Mouse (Mus musculus): Measurements from ENCODE around the gene Gphb5. TPM values are rescaled to one million over a fixed set of nuclear protein-coding genes. Genes with fewer than 3 reads are reported as not detected.

The Gphb5 gene
- total RNA-seq, 2 experiments from 2014 or later = not detected

- intact Hi-C loops (cut with DNase I) = loop anchor here (5.0 kb wide), 1 partner anchor 106 kb away; no protein-coding TSS in a partner anchor
- DNase-seq = no peak
- Histone ChIP-seq H3K27ac (peak overlapping the region; percentile 81), H3K4me3 (no peak overlapping the region)
- no peak for TF ChIP-seq CTCF (IDR thresholded peaks at IDR 0.05)
These were observed 28.1 kb downstream of the Gphb5 start for GRCm38 (mm10) chr12:75388521-75388920.

GRCm38 (mm10) chr12:75387846-75388245, 28.7 kb downstream of the Gphb5 start:
- intact Hi-C loops (cut with DNase I) = loop anchor here (5.0 kb wide), 1 partner anchor 106 kb away; no protein-coding TSS in a partner anchor
- H3K27ac ChIP-seq = peak overlapping the region; percentile 81
- peak; percentile 48 for DNase-seq
- no peak for TF ChIP-seq CTCF (IDR thresholded peaks at IDR 0.05)
- peak overlapping the region; percentile 13; the same call in 1 of the 2 replicates for H3K4me3 ChIP-seq

- no peak overlapping the region for H3K4me3 ChIP-seq
- intact Hi-C loops (cut with DNase I) = loop anchor here (5.0 kb wide), 1 partner anchor 105 kb away; no protein-coding TSS in a partner anchor
- H3K27ac ChIP-seq = peak overlapping the region; percentile 81
- peak; percentile 49 for DNase-seq
- TF ChIP-seq CTCF (IDR thresholded peaks at IDR 0.05) = no peak
These were observed 29.4 kb downstream of the Gphb5 start for GRCm38 (mm10) chr12:75387156-75387555.

GRCm38 (mm10) chr12:75386731-75387130, 29.9 kb downstream of the Gphb5 start:
- TF ChIP-seq CTCF (IDR thresholded peaks at IDR 0.05) = no peak
- H3K27ac ChIP-seq = peak overlapping the region; percentile 81
- intact Hi-C loops (cut with DNase I) = loop anchor here (5.0 kb wide), 1 partner anchor 104 kb away; no protein-coding TSS in a partner anchor

GRCm38 (mm10) chr12:75376126-75376525, 40.5 kb downstream of the Gphb5 start:
- intact Hi-C loops (cut with DNase I) = no loop called here
- Histone ChIP-seq H3K27ac (no peak overlapping the region), H3K4me3 (no peak overlapping the region)
- no peak for TF ChIP-seq CTCF (IDR thresholded peaks at IDR 0.05)
- no peak for DNase-seq

More at GRCm38 (mm10) chr12:75386731-75387130, 29.9 kb downstream of the Gphb5 start:
- no peak for DNase-seq
- no peak overlapping the region for H3K4me3 ChIP-seq

- no peak for DNase-seq
- H3K4me3 ChIP-seq = no peak overlapping the region
These were observed 41.5 kb downstream of the Gphb5 start for GRCm38 (mm10) chr12:75375060-75375459.

GRCm38 (mm10) chr12:75374437-75374836, 42.1 kb downstream of the Gphb5 start:
- no peak for DNase-seq
- Histone ChIP-seq H3K27ac (no peak overlapping the region), H3K4me3 (no peak overlapping the region)
- no peak for TF ChIP-seq CTCF (IDR thresholded peaks at IDR 0.05)
- intact Hi-C loops (cut with DNase I) = no loop called here

More at GRCm38 (mm10) chr12:75375060-75375459, 41.5 kb downstream of the Gphb5 start:
- H3K27ac ChIP-seq = no peak overlapping the region
- intact Hi-C loops (cut with DNase I) = no loop called here
- no peak for TF ChIP-seq CTCF (IDR thresholded peaks at IDR 0.05)

- Histone ChIP-seq H3K27ac (peak overlapping the region; percentile 79), H3K4me3 (no peak overlapping the region)
- TF ChIP-seq CTCF (IDR thresholded peaks at IDR 0.05) = no peak
- peak; percentile 52 for DNase-seq
- intact Hi-C loops (cut with DNase I) = loop anchor here (5.0 kb wide), 1 partner anchor 87 kb away; no protein-coding TSS in a partner anchor
These were observed 47.1 kb downstream of the Gphb5 start for GRCm38 (mm10) chr12:75369418-75369851.

GRCm38 (mm10) chr12:75368527-75368926, 48.1 kb downstream of the Gphb5 start:
- TF ChIP-seq CTCF (IDR thresholded peaks at IDR 0.05) = no peak
- peak; percentile 69 for DNase-seq
- intact Hi-C loops (cut with DNase I) = loop anchor here (5.0 kb wide), 1 partner anchor 86 kb away; no protein-coding TSS in a partner anchor
- H3K27ac ChIP-seq = peak overlapping the region; percentile 79
- H3K4me3 ChIP-seq = no peak overlapping the region

GRCm38 (mm10) chr12:75367371-75367770, 49.2 kb downstream of the Gphb5 start:
- Histone ChIP-seq H3K4me3 (no peak overlapping the region), H3K27ac (peak overlapping the region; percentile 79)
- intact Hi-C loops (cut with DNase I) = loop anchor here (5.0 kb wide), 1 partner anchor 85 kb away; no protein-coding TSS in a partner anchor
- no peak for DNase-seq
- TF ChIP-seq CTCF (IDR thresholded peaks at IDR 0.05) = no peak

GRCm38 (mm10) chr12:75365621-75366124, 50.9 kb downstream of the Gphb5 start:
- peak; percentile 41 for DNase-seq
- intact Hi-C loops (cut with DNase I) = loop anchor here (5.0 kb wide), 1 partner anchor 83 kb away; no protein-coding TSS in a partner anchor
- no peak for TF ChIP-seq CTCF (IDR thresholded peaks at IDR 0.05)
- peak overlapping the region; percentile 72 for H3K27ac ChIP-seq
- no peak overlapping the region for H3K4me3 ChIP-seq

- no peak for DNase-seq
- Histone ChIP-seq H3K27ac (peak overlapping the region; percentile 72; the same call in 1 of the 2 replicates), H3K4me3 (no peak overlapping the region)
- TF ChIP-seq CTCF (IDR thresholded peaks at IDR 0.05) = no peak
- intact Hi-C loops (cut with DNase I) = no loop called here
These were observed 52.2 kb downstream of the Gphb5 start for GRCm38 (mm10) chr12:75364416-75364815.

GRCm38 (mm10) chr12:75362456-75362855, 54.1 kb downstream of the Gphb5 start:
- DNase-seq = no peak
- Histone ChIP-seq H3K4me3 (no peak overlapping the region), H3K27ac (no peak overlapping the region)
- intact Hi-C loops (cut with DNase I) = no loop called here
- TF ChIP-seq CTCF (IDR thresholded peaks at IDR 0.05) = no peak

Other genes with a start within 250 kb of the Gphb5 start
- gene Kcnh5, start 239.4 kb downstream of the Gphb5 start, total RNA-seq (2021) = under 1 TPM in 1 of 2 experiments, not detected in 1; 0.06 TPM
- 10 to 100 TPM; 13.7 to 19.7 TPM for gene Rhoj, start 108.5 kb downstream of the Gphb5 start, total RNA-seq (2021)
- 10 to 100 TPM; 32.2 to 34.3 TPM for gene Ppp2r5e, start 179.5 kb upstream of the Gphb5 start, total RNA-seq (2021)